Mouse (Mus musculus) G1E-ER4 (cell line): ENCODE measurements around the gene Klhdc4. TPM values are rescaled to one million over a fixed set of nuclear protein-coding genes. Genes with fewer than 3 reads are reported as not detected.

Experiments
- GATA1 ChIP-seq: IDR thresholded peaks from one replicate; pipeline ENCODE4 v1.8.0; 2012; ENCODE audit warnings: low read length, inconsistent platforms
- polyA plus RNA-seq: library from polyadenylated mRNA; stranded (reverse); fragments of >175 nt; gene quantifications from 2 replicates; pipeline ENCODE4 v1.2.3, GENCODE M21; 2012

The Klhdc4 gene
- polyA plus RNA-seq, 1 experiment = 42.5 TPM

GRCm38 (mm10) chr8:121760484-121760883 lies 68.9 kb downstream of the Klhdc4 start:
- no peak for TF ChIP-seq GATA1

- TF ChIP-seq GATA1 = no peak
Observed at GRCm38 (mm10) chr8:121758470-121758869, 70.9 kb downstream of the Klhdc4 start.

- no peak for TF ChIP-seq GATA1
Observed at GRCm38 (mm10) chr8:121751407-121751806, 78.0 kb downstream of the Klhdc4 start.

- TF ChIP-seq GATA1 = no peak
Observed at GRCm38 (mm10) chr8:121750512-121750911, 78.9 kb downstream of the Klhdc4 start.

- no peak for TF ChIP-seq GATA1
Observed at GRCm38 (mm10) chr8:121749501-121749900, 79.9 kb downstream of the Klhdc4 start.

Other genes starting within 250 kb of the Klhdc4 start
- gene Map1lc3b, start 239.2 kb downstream of the Klhdc4 start, polyA plus RNA-seq = 30.8 and 45.0 TPM in 2 replicates
- gene Zcchc14, start 176.7 kb downstream of the Klhdc4 start, polyA plus RNA-seq = not detected in 2 replicates
- gene Jph3, start 99.9 kb downstream of the Klhdc4 start, polyA plus RNA-seq = not detected in 2 replicates
- gene Slc7a5, start 78.1 kb upstream of the Klhdc4 start, polyA plus RNA-seq = 68.8 and 143 TPM in 2 replicates
- gene Car5a, start 115.3 kb upstream of the Klhdc4 start, polyA plus RNA-seq = 0.85 and 1.0 TPM in 2 replicates
- 83.4 and 86.6 TPM in 2 replicates for gene Banp, start 120.2 kb upstream of the Klhdc4 start, polyA plus RNA-seq